Mouse (Mus musculus) cerebellum, adult 2 months (tissue): ENCODE results near the gene Tsc22d3.

Experiments
- CTCF ChIP-seq: fragments of 200-500 bp; IDR thresholded peaks from 2 replicates; pipeline ENCODE4 v1.5.1; 2011; ENCODE audit warnings: low read depth, mild to moderate bottlenecking, control low read depth, low read length, moderate library complexity, borderline replicate concordance; ENCODE audit not compliant: insufficient read depth
- POLR2A ChIP-seq: fragments of 200-500 bp; IDR thresholded peaks from 2 replicates; pipeline ENCODE4 v1.6.1; 2011; ENCODE audit warnings: low read length, control low read depth, borderline replicate concordance; ENCODE audit not compliant: insufficient read depth

DNA sequence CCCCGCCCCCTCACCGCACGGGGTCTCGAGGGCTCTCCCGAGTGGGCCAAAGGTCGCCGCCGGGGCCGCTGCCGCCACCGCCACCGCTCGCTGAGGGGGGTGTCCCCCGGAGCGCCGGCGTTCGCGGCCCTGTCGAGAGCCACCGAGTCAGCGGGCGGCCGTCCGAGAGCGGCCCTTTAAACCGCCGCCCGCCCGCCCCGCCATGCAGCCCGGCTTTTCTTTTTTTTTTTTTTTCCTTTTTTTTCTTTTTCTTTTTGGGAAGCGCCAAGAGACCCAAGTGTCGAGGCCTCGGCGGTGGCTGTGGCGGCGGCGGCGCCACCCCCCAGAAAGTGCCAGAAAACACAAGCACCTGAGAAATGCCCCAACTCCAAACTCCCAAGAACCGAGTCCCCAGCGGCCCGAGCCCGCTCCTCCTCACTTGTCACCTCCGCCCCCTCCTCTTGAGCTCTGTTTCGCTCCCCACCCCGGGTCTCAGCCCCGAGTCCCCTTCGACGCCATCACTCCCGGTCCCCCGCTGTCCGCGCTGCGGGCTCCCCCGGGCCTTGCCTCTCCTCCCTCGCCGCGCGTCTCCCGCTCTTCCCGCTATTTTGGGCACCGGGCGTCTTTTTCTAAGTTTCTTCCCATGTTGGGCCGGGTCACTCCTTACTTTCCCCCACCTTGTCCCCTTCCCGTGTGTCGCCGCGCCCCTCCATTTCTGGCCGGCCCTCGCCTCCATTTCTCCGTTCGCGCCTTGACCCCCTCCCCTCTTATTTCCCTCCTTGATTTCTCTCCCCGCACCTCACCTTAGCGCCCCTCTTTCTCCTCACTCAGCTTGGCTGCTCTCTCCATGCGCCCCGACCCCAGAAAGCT lies 674 bp downstream of the Tsc22d3 start:
- TF ChIP-seq CTCF (no peak), POLR2A (no peak)
